In genomic region chr2:155592137-155592853, GRCm38 (mm10) we compare ENCODE assay signal across 8 mouse cellular contexts. TPM values are rescaled to one million over a fixed set of nuclear protein-coding genes. Genes with fewer than 3 reads are reported as not detected.
DNase-seq lines count a peak whose midpoint lies in the region; ATAC-seq and TF ChIP-seq lines count a peak whose summit lies in the region.

Gss (minus strand) TSS chr2:155592810.

- peak; percentile 95 for ATAC-seq in embryonic facial prominence, embryonic 14.5 days (ENCODE audit: low read depth)
- peak; percentile 91 for ATAC-seq in limb, embryonic 13.5 days (ENCODE audit: low FRiP score, low read depth)
- ATAC-seq in midbrain, embryonic 16.5 days = peak; percentile 93

- no peak for TF ChIP-seq CTCF in heart, adult 2 months (IDR thresholded peaks at IDR 0.05)

- peaks cover 10% of the 10 kb centered on the region for H3K4me1 ChIP-seq in embryonic facial prominence, embryonic 14.5 days (ENCODE audit: control insufficient read depth, insufficient read depth, low read length)
- H3K4me1 ChIP-seq in heart, adult 2 months (ENCODE audit: control insufficient read depth, insufficient read depth, low read length) = peaks cover 5% of the 10 kb centered on the region
- peaks cover 23% of the 10 kb centered on the region for H3K4me1 ChIP-seq in limb, embryonic 13.5 days
- H3K4me1 ChIP-seq in midbrain, embryonic 16.5 days (ENCODE audit: control insufficient read depth, insufficient read depth, low read length) = peaks cover 9% of the 10 kb centered on the region

- H3K27me3 ChIP-seq in embryonic facial prominence, embryonic 14.5 days (replicated peaks; ENCODE audit: control insufficient read depth, insufficient read depth, low read length) = no peaks in the 10 kb centered on the region
- H3K27me3 ChIP-seq in heart, adult 2 months (ENCODE audit: control insufficient read depth, insufficient read depth, low read length) = no peaks in the 10 kb centered on the region
- H3K27me3 ChIP-seq in limb, embryonic 13.5 days = 0 out of 2 replicates have a peak, but pooled peaks cover 4% of the 10 kb centered on the region
- no peaks in the 10 kb centered on the region; the same call in 1 of the 2 replicates for H3K27me3 ChIP-seq in midbrain, embryonic 16.5 days (ENCODE audit: control insufficient read depth, insufficient read depth, low read depth, low read length)

- peak within 1 kb of the TSS; percentile 79 for H3K4me2 ChIP-seq in embryonic facial prominence, embryonic 14.5 days (ENCODE audit: low read depth, low read length)
- peak within 1 kb of the TSS; percentile 74 for H3K4me2 ChIP-seq in limb, embryonic 13.5 days (replicated peaks)
- H3K4me2 ChIP-seq in midbrain, embryonic 16.5 days (ENCODE audit: low read length) = peak within 1 kb of the TSS; percentile 73

- WGBS in embryonic facial prominence, embryonic 14.5 days = 0% methylated on average over 38 of the region's 53 CpGs
- under 1% methylated on average over 53 of the region's 53 CpGs for WGBS in heart, adult 2 months
- WGBS in limb, embryonic 13.5 days = under 1% methylated on average over 53 of the region's 53 CpGs
- WGBS in midbrain, embryonic 16.5 days = under 1% methylated on average over 53 of the region's 53 CpGs

- TF ChIP-seq POLR2A in heart, adult 2 months (IDR thresholded peaks at IDR 0.05; ENCODE audit: insufficient read depth, low read depth, low read length) = no peak; the same call in 1 of the 2 replicates

- peak; percentile 49; the same call in 1 of the 2 replicates for TF ChIP-seq EP300 in heart, adult 2 months (IDR thresholded peaks at IDR 0.05; ENCODE audit: insufficient read depth, low read depth, low read length)

- H3K79me2 ChIP-seq in heart, adult 2 months (replicated peaks; ENCODE audit: control insufficient read depth, insufficient read depth, low read length) = no peaks in the 10 kb centered on the region

- no peaks in the 10 kb centered on the region for H3K9me3 ChIP-seq in embryonic facial prominence, embryonic 14.5 days (ENCODE audit: control insufficient read depth, low read length)
- no peaks in the 10 kb centered on the region for H3K9me3 ChIP-seq in limb, embryonic 13.5 days
- H3K9me3 ChIP-seq in midbrain, embryonic 16.5 days (replicated peaks; ENCODE audit: control insufficient read depth, low read length, poor library complexity, severe bottlenecking) = no peaks in the 10 kb centered on the region

- H3K27ac ChIP-seq in embryonic facial prominence, embryonic 14.5 days (replicated peaks; ENCODE audit: low read depth, low read length) = peak within 1 kb of the TSS; percentile 88
- H3K27ac ChIP-seq in heart, adult 2 months = peak within 1 kb of the TSS; percentile 91
- H3K27ac ChIP-seq in limb, embryonic 13.5 days = peak within 1 kb of the TSS; percentile 72
- peak within 1 kb of the TSS; percentile 66 for H3K27ac ChIP-seq in midbrain, embryonic 16.5 days (ENCODE audit: low read length)

- no peaks in the 10 kb centered on the region for H3K36me3 ChIP-seq in embryonic facial prominence, embryonic 14.5 days (ENCODE audit: control insufficient read depth, insufficient read depth, low read length)
- H3K36me3 ChIP-seq in heart, adult 2 months (ENCODE audit: control insufficient read depth, insufficient read depth, low read length) = no peaks in the 10 kb centered on the region
- no peaks in the 10 kb centered on the region for H3K36me3 ChIP-seq in limb, embryonic 13.5 days
- H3K36me3 ChIP-seq in midbrain, embryonic 16.5 days (ENCODE audit: control insufficient read depth, insufficient read depth, low read length) = no peaks in the 10 kb centered on the region

- intact Hi-C loops in heart, adult 2 months (cut with DNase I) = no loop called here

- peak within 1 kb of the TSS; percentile 88 for H3K9ac ChIP-seq in embryonic facial prominence, embryonic 14.5 days (ENCODE audit: low read depth, low read length)
- peak within 1 kb of the TSS; percentile 93 for H3K9ac ChIP-seq in heart, adult 2 months (ENCODE audit: low read depth, low read length)
- peak within 1 kb of the TSS; percentile 76 for H3K9ac ChIP-seq in limb, embryonic 13.5 days
- peak within 1 kb of the TSS; percentile 68 for H3K9ac ChIP-seq in midbrain, embryonic 16.5 days (ENCODE audit: low read depth, low read length)

- H3K4me3 ChIP-seq in embryonic facial prominence, embryonic 14.5 days (ENCODE audit: low read depth, low read length) = peak within 1 kb of the TSS; percentile 72
- H3K4me3 ChIP-seq in heart, adult 2 months = peak within 1 kb of the TSS; percentile 68
- peak within 1 kb of the TSS; percentile 56 for H3K4me3 ChIP-seq in limb, embryonic 13.5 days
- H3K4me3 ChIP-seq in midbrain, embryonic 16.5 days (ENCODE audit: low read depth, low read length) = peak within 1 kb of the TSS; percentile 60

- DNase-seq in 3T3-L1 (ENCODE audit: low read depth, low spot score) = peak; percentile 96
- DNase-seq in adrenal gland, postnatal 4 days (ENCODE audit: low spot score in 2 of 2) = peak; percentile 100
- peak; percentile 98 for DNase-seq in embryonic facial prominence, embryonic 14.5 days (ENCODE audit: low spot score)
- peak; percentile 99 to 100 for DNase-seq in heart, adult 2 months
- peak; percentile 98 for DNase-seq in kidney, adult 8-10 months
- DNase-seq in spleen, postnatal 10 days (ENCODE audit: low spot score in 2 of 2) = peak; percentile 99 to 100

RNA-seq across cellular contexts. Expression of gene Gss, which starts in this region (rescaled TPM):
- 10 to 100 TPM; 38.7 to 39.6 TPM for total RNA-seq in adrenal gland, postnatal 4 days (2021)
- 27.1 and 27.6 TPM in 2 replicates for polyA plus RNA-seq in embryonic facial prominence, embryonic 14.5 days (2014; fragmentation: Nextera tagmentation; extraction: Ambion mirVana)
- total RNA-seq in heart, adult 2 months (2021) = 10 to 100 TPM; 13.0 to 14.0 TPM
- polyA plus RNA-seq in heart, adult 2 months (2012; rRNA removed) = 14.0 and 15.3 TPM in 2 replicates
- 27.5 and 27.9 TPM in 2 replicates for polyA plus RNA-seq in limb, embryonic 13.5 days (2015; fragmentation: Nextera tagmentation; extraction: Ambion mirVana)
- polyA plus RNA-seq in midbrain, embryonic 16.5 days (2015; fragmentation: Nextera tagmentation; extraction: Ambion mirVana) = 13.6 and 15.1 TPM in 2 replicates

Comparison
In these comparisons a context has a peak if more than half of its experiments do, and no peak if none do; other contexts are left out.
1. Peak in every context shown above with its lines: DNase-seq, ATAC-seq, H3K4me3 ChIP-seq and H3K27ac ChIP-seq.